Mouse (Mus musculus) erythroblast, adult 5-6 weeks (primary cell): ENCODE data around the gene Arhgap28. TPM values are rescaled to one million over a fixed set of nuclear protein-coding genes. Genes with fewer than 3 reads are reported as not detected.

Source experiments
- ATAC-seq: replicated peaks from 2 replicates; pipeline ENCODE4 v1.8.0; 2016; ENCODE audit warnings: moderate number of reproducible peaks, mild to moderate bottlenecking, moderate TSS enrichment, inconsistent platforms; ENCODE audit not compliant: poor library complexity, low FRiP score, severe bottlenecking
- total RNA-seq, 2 experiments: library from RNA; stranded (forward) in 1 of 2; stranded (reverse) in 1 of 2; fragments of 150-400 nt in 1 of 2; fragments of 200-764, 138-1000 nt in 1 of 2; gene quantifications; 2 replicates each; pipeline versions ENCODE4 v1.2.3 to v1.2.4; 2015 to 2017; ENCODE audit warnings: low replicate concordance in 2 of 2

Arhgap28 gene
- total RNA-seq, 2 experiments from 2014 or later = not detected

DNA sequence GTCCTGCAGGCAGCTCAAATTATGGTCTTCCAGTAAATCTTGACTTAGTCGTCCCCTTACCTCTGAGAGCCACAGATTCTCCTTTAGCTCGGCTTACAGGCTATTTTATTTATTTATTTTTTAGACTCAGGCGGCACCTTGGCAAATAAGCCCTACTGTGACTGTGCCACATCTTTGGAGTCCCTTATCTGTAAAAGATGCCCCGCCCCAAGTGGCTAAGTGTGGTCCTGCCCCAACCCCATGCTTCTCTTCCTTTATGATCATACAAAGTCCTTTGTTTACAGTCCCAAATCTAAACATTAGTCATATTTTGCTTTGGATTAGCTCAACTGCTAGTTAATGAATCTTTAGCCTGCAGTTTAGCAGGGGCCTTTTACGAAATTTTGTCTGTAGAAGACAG lies 55.3 kb downstream of the Arhgap28 start:
- ATAC-seq = no peak

DNA sequence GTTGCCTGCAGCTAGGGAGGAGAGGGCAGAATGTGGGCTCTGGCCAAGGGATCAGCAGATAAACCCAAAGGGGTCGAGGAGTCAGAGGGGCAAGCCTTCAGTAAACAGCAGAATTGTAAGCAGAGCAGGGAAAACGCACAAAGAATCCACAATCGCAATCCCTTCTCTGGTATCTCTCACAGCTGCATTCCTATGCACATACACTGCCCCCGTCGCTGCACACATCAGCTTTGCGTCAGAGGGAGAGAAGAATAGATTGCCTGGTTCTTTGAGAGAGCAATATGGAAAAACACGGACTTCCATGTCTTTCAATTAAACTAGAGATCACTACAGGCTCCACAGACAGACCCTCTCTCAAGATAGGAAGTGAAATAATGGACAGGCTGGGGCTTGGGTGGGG lies 58.5 kb downstream of the Arhgap28 start:
- ATAC-seq = no peak

DNA sequence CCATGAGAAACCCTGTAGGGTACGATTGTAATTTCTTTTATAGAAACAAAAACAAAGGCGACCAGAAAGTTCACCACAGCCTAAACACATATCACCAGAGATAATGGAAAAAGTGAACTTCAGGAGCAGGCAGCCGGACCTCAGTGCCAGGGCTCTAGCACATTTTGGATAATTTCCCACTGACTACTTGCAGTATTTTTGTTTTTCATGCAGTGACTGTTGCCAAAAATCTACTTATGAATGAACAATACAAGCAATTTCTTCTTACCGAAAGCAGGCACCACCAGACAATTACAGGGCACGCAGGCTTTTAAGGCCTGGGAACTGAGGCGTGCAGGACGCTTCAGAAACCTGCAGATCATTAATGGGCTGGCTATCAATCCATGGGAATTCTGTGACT lies 59.7 kb downstream of the Arhgap28 start:
- ATAC-seq = no peak

DNA sequence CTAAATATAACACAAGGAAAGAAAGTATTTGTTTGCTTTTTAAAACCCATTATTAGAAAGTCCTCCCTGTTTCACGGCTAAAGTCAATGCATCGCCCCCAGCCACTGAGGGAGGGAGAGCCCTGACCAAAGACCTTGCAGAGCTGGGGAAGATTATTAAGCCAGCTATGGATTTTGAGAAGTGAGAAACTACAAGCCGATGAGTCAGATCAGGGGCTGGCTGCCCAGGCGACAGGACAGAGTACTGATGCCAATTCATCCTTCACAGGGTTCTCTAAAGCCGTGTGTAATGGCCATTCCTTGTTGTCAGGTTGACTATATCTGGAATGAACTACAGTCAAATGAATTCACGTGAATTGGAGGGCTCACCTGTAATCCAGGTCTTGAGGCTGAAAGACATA lies 62.9 kb downstream of the Arhgap28 start:
- no peak for ATAC-seq

DNA sequence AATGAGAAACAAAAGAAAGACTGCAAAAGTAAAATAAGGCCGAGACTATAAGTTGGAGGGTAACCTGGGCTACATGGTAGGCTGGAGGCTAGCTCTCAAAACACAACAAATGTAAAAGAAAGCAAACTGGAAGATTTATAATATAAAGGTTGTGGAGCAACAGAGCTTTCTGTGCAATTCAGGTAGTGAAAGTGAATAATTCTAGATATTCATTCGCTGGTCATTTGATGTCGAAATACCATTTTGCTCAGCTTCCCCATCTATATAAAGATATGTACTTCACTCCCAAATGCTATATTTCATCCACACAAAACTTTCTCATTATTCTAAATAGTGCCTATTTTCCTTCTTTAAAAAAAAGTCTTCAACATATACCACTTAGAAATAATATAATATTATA lies 66.9 kb downstream of the Arhgap28 start:
- ATAC-seq = no peak

DNA sequence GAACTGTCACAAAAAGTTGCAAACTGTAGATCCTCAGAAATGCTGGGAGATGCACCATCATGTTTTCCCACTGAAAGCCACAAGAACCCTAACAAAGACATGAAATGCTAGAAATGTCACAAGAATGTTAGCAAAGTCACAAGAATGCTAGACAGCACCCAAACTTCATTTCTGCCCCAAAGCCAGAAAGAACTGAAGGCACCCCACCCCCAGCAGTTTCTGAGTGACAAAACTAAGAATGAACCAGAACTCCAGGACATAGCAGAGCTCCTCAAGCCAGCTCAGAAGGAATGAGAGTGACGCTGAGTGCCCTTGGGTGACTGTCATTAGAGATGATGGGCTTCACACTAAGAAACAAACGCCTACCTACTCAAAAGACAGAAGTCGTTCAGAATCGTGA lies 68.4 kb downstream of the Arhgap28 start:
- ATAC-seq = no peak

DNA sequence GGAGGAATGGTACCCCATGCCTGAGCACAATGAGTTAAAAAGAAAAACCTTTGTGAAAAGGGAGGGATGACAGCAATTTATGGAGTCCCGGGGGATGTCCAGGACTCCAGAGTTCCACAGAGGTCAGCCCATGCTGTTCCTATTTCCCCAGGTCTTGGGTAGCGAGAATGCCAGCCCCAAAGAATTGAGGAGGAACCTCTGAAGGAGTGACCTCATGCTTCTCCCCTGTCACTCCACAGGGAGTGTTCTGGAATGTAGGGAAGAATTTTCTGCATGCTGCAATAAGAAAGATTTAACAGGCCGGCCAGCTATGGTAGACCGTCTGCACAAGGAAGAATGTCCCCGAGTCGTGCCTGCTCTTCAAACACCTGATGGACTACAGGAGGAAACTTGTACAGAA lies 72.5 kb downstream of the Arhgap28 start:
- ATAC-seq = no peak

DNA sequence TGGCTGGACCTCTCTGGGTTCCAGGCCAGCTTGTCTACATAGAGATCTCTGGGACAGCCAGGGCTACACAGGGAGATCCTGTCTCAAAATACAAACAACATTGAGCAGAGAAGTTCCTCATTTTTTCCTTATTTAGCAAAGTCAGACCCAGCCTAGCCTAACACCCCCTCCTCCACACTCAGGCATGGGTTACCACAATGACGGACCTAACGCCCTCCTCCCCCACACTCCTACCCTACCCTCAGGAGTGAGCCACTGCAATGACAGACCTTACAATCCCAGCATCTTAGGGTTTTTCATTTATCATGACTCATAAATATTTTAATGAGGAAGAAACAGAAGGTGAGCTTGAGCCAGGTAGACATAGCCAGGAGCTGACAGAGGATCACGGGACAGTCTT lies 73.0 kb downstream of the Arhgap28 start:
- no peak for ATAC-seq

DNA sequence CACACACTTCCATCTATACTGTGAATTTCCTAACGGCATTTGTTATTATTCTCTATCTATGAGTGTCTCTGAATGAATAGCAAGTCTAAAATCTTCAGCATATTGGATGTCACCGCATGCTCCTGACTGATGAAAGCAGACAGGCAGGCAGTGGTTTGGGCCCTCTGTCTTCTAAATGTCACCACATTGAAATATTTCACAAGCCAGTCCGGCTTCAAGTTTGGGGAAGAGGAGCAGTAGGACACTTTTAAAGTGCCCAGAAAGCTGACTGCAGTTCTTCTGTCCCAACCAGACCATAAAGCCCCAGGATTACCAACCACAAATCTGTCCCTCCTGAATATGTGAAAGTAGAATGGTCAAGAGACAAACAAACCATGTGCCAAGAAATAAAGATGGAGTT lies 73.5 kb downstream of the Arhgap28 start:
- ATAC-seq = no peak

DNA sequence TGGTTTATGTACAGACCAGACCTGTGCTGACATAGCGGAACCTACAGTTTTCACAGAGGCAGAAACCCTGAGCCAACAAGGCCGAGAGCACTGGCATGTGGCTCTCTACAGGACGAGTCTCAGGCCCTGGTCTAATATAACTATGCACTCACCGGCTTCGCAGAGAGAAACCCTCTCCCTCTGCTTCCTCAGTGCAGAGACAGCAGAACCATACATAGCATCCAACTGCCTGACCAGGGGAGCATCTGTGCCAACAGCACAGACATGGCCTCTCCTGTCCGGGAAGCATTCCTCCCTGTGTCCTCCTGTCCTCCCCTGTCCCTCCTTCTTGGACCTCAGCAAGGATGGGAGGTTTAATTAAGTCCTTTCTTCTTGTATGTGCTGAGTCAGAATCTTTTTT lies 75.6 kb downstream of the Arhgap28 start:
- no peak for ATAC-seq

DNA sequence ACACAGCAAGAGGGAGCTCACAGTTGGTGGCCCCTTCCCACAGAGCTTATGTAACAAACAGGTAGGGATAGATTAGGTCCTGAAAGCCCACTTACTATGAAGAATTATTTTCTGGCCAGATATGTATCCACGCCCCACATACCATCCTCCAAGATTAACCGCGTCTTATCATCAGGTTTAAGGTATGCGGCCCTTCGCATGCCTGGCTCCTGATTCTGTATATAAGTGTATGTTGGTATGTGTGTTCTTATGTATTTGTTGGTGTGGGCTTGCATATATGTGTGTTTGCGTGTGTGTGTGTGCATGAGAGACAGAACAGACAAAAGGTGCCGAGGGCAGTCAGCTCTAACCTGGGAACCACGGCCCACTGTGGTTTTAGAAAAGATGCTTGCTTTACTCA lies 76.1 kb downstream of the Arhgap28 start:
- no peak for ATAC-seq

DNA sequence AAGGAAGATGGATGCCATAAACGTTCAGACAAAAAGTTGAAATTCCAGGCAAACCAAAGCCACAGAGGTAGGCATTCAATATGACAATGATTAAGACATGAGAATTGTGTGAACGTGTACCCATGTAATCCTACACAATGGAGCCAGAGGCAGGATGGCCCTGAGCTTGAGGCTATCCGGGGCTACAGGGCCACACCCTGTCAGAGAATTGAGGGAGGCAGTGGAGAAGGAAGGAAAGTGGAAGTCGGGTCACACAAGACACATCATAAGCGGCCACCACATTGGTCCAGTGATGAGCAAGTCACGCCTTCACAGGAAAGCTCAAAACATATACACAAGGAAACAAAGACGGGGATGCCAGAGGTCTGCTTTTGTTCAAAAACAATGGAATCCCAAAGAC lies 84.0 kb downstream of the Arhgap28 start:
- ATAC-seq = no peak

DNA sequence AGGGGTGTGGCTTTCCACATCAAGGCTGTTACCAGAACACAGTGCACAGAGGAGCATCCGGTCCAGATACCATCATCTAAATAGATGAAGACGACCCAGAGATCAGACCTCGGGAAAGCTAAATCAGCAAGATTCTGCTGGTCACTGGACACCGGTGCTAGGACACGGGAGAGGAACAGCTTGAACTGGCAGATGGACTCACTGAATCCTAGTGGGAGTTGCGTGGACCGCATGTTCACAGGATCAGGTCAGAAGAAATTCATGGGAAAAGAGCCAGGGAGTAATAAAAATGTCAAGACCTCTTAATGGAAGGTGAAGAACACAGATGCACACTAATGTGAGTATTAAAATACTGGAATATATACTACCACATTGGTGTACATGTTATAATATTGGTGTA lies 85.7 kb downstream of the Arhgap28 start:
- no peak for ATAC-seq

DNA sequence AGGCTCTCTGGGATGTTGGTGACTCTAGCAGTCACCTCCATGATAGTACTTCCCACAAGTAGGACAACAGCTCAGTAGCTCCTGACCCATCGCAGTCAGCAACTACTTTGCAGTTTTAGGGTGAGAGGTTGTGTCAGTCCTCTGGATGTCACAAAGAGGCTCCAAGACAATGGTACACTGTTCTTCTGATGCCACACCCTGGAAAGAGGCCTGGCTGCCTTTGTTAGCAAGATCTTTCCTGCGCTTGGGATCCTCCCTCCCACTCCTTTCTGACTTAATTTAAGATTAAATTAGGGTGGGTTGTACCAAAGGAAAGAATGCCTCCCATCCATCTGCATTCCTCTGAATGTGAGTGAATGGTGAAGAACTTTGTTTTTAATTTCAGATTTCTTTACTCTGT lies 87.0 kb downstream of the Arhgap28 start:
- ATAC-seq = no peak

DNA sequence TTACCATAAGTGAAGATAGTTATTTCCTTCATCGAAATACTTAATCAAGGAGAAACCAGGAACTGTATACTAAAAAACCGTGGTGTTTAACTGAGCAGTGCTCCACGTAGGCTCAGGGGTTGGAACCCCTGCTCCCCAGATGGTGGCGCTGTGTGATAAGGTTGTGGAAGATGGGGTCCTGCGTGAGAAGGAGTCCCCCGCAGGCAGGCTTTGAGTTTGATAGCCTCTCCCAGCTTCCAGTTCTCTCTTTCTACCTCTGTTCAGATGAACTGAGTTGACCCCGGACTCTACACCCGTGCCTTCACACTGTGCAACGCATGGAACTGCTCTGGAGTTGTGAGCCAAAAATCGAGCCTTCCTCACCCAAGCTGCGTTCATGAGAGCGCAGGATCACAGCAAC lies 91.3 kb downstream of the Arhgap28 start:
- no peak for ATAC-seq

DNA sequence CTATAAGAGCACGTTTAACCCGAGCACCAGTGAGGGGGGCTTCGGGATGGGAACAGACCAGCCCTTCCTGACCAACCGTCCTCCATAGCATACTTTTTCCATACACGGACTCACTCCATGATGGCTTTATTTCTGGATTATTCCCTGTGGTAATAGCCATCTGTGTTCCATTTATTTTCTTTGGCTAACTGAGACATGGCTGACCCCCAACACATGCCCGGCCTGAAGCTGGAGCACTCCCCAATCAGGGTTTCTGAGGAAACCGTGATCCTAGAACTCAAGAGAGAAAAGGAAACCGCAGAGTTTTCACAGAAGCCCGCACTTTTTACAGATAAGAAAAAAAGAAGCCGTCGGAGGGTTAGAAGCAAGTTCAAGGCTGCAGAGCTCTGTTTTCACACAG lies 91.9 kb downstream of the Arhgap28 start:
- no peak for ATAC-seq

DNA sequence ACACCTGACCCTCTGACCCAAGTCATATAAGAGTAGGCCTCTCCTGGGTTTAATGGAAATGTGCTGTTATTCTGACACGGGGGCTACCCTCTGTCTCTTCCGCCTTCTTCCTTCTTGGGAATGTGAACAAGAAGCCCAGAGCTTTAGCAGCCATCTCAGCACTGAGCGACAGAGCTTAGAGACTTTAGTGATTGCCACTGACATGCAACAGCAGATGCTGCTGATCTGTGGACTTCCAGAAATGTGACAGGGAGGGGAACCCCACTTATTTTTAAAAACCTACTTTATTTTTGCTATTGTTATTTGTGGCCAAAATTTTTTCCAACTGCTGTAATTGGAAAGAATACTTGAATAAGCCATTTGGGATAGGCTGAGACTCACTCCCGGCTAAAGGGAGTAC lies 95.4 kb downstream of the Arhgap28 start:
- no peak for ATAC-seq

DNA sequence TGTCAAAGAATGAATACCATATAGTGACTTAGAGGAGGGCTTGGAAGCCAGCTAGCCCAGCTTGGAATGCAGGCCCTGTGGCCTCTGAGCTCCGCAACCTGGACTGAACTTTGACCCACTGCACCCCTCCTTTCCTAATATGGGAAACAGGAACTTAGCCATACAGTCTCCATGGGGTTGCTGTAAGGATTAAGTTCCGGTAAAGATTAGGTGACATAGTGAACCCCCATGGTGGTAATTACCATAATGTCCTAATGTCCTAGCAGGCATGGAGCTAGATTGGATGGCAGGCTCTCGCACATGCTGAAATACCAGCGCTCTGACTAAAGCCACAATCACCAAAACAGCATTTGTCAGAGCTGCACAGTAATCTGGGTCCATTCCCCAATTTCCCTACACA lies 95.8 kb downstream of the Arhgap28 start:
- ATAC-seq = no peak

DNA sequence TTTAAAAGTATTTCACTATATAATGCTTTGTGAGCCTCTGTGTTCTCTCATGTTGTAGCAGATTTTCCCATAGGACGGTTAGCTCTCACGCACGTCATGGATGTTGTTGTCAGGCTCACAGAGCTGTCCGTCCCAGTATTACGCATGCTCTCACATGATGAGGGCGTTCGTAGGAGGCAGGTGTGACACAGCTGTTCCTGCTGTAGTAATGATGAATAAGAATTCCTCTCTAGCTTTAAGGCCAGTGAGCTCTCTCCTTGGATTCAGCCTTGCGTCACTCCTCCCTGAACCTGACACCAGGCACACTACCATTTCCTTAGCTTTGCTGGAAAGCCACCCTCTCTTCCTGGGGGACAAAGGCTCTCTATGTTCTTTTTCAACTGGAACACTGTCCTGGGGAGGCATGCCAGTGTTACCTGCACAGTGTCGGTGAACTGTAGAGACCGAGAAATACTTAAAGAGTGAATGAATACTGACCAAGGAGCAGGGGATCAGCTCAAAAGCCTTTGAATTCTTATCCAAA lies 96.3 kb downstream of the Arhgap28 start:
- ATAC-seq = no peak

DNA sequence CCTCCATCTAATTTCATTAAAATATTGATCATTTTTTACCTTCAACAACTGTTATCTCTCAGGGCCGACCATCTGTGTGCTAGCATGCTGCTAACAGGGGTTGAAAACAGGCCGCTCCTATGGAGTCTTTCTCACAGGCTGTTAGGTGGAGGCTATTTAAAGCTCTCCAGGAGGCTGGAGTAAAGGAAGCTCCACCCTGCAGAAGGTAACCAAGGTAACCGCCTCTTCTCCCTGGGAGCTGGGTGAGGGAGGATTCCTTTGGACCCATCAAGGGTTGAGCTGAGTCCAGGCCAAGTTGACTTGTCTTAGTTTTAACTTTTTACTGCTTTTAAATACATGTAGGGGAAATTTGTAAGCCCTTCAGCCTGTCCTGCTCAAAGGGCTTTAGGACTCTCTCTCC lies 97.7 kb downstream of the Arhgap28 start:
- no peak for ATAC-seq

DNA sequence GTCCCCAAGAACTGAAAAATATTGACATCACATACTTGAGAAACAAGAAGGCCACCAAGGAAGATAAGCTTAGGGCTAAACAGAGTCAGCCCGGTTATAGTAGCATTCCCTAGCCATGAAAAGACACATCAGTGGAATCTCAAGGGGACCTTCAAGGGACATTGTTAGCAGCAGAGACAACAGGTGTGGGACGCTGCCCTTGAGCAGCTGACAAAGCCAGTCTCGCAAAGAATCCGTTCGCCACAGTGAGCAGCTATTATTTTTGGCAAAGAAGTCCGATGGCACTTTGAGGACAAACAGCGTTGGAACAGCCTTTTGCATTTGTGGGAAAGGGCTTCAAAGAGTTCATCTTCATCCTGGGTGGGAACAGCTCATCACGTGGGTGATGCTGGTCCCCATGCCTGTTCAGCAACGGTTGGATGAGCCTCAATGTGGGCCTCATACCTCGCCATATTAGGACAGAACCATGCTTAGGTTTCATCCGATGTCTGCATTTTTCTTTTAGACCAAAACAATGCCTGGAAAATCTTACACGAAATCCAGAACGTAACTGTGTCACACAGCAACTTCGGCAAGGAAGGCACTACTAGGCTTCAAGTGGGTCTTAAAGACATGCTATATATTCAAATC lies 99.5 kb downstream of the Arhgap28 start:
- no peak for ATAC-seq

DNA sequence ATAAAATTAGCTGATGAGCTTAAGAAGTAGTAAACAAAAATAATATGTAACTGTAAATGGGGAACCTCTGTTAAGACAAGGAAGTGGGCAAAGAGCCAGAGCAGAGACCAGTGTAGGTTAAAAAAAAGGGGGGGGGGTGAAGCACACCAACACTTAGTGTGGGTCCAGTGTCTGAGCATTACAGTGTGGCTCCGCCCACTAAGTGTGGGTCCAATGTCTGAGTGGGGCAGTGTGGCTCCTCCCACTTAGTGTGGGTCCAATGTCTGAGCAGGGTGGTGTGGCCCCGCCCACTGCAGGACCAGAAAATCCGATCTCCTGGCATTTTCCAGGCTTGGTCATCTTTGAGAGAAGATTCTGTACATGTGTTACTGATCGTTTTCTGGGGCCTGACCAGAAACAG lies 101.1 kb downstream of the Arhgap28 start:
- no peak for ATAC-seq
